Mouse (Mus musculus) macrophage (primary cell): ENCODE measurements around the gene Unkl. TPM values are rescaled to one million over a fixed set of nuclear protein-coding genes. Genes with fewer than 3 reads are reported as not detected.
A peak's percentile ranks its signal among the peaks of the same experiment; 100 is the strongest.

Source experiments
- H3K27ac ChIP-seq: fragments of 350-480 bp; formaldehyde crosslinking; 2 replicates; pipeline ENCODE4 v1.9.0; 2021
- H3K36me3 ChIP-seq: fragments of 350-480 bp; formaldehyde crosslinking; 2 replicates; pipeline ENCODE4 v1.9.0; 2021; ENCODE audit errors: inconsistent target
- H3K4me3 ChIP-seq: fragments of 350-480 bp; formaldehyde crosslinking; 2 replicates; pipeline ENCODE4 v1.9.0; 2021; ENCODE audit errors: inconsistent target
- H3K79me2 ChIP-seq: fragments of 350-480 bp; formaldehyde crosslinking; 2 replicates; pipeline ENCODE4 v1.9.0; 2021; ENCODE audit errors: inconsistent target
- WGBS: methylation state at CpG from one replicate; pipeline ENCODE4 v1.1.7; 2026; ENCODE audit warnings: inconsistent platforms; ENCODE audit not compliant: missing documents; 5-methylcytosine and 5-hydroxymethylcytosine counted together
- polyA plus RNA-seq: library from polyadenylated mRNA; stranded (reverse); fragments of 250-400 nt; gene quantifications from 3 replicates; pipeline ENCODE4 v1.2.4, GENCODE M21; 2018; ENCODE audit warnings: inconsistent platforms
- total RNA-seq, 78 experiments: library from RNA; depleted of rRNA; stranded (reverse); fragments of 250-400 nt; gene quantifications; 1 replicate in 9 of 78; 2 replicates in 24 of 78; 3 replicates in 43 of 78; 4 replicates in 2 of 78; pipeline ENCODE4 v1.2.4; 2018; ENCODE audit warnings: inconsistent platforms in 56 of 78

Gene Unkl
- total RNA-seq (2018; cell fraction: chromatin; rRNA removed): 10 to 100 TPM in 22 of 26 experiments, 1 to 10 TPM in 4; 4.4 to 46.5 (median 19.0) TPM
- total RNA-seq (2018; cell fraction: cytosol; rRNA removed): 1 to 10 TPM in 25 of 26 experiments, under 1 TPM in 1; 0.78 to 4.7 (median 2.3) TPM
- total RNA-seq (2018; cell fraction: nucleus; rRNA removed): 10 to 100 TPM in 13 of 26 experiments, 1 to 10 TPM in 13; 2.4 to 26.8 (median 10.0) TPM
- polyA plus RNA-seq: 2.4 to 4.9 TPM (median 3.0 TPM) in 3 replicates

- Histone ChIP-seq H3K79me2 (peaks cover 55% of the 10 kb centered on the region), H3K27ac (no peak within 1 kb of the TSS), H3K36me3 (0 out of 2 replicates have a peak, but pooled peaks cover 5% of the 10 kb centered on the region), H3K4me3 (peak within 1 kb of the TSS; percentile 52)
- 1% methylated on average over 82 of the region's 104 CpGs for WGBS
Observed at GRCm38 (mm10) chr17:25188150-25189031, at the start of gene Unkl. Gene Unkl, plus strand, starts transcription at chr17:25188397.

- Histone ChIP-seq H3K36me3 (peaks cover 19% of the 10 kb centered on the region), H3K79me2 (peaks cover 96% of the 10 kb centered on the region), H3K27ac (peak overlapping the region; percentile 30), H3K4me3 (no peak overlapping the region)
- WGBS: 14% methylated on average over 1 of the region's 1 CpGs
Observed at GRCm38 (mm10) chr17:25138803-25139202, 49.4 kb upstream of the Unkl start.

GRCm38 (mm10) chr17:25139960-25140359 lies 48.2 kb upstream of the Unkl start:
- peaks cover 96% of the 10 kb centered on the region for H3K79me2 ChIP-seq
- 68% methylated on average over 3 of the region's 4 CpGs for WGBS
- peak overlapping the region; percentile 7; the same call in 1 of the 2 replicates for H3K27ac ChIP-seq
- H3K36me3 ChIP-seq: peaks cover 30% of the 10 kb centered on the region
- no peak overlapping the region for H3K4me3 ChIP-seq

GRCm38 (mm10) chr17:25162161-25162560 lies 26.0 kb upstream of the Unkl start, which contains the start of gene Ccdc154:
Gene Ccdc154, plus strand, starts transcription at chr17:25162461.
- Histone ChIP-seq H3K27ac (no peak within 1 kb of the TSS), H3K79me2 (no peaks in the 10 kb centered on the region), H3K4me3 (no peak within 1 kb of the TSS), H3K36me3 (peaks cover 45% of the 10 kb centered on the region)
- WGBS: 100% methylated on average over 1 of the region's 1 CpGs

- H3K79me2 ChIP-seq: no peaks in the 10 kb centered on the region
- H3K4me3 ChIP-seq: no peak overlapping the region
- peaks cover 33% of the 10 kb centered on the region for H3K36me3 ChIP-seq
- H3K27ac ChIP-seq: no peak overlapping the region
- 82% methylated on average over 7 of the region's 7 CpGs for WGBS
Observed at GRCm38 (mm10) chr17:25163387-25163786, 24.8 kb upstream of the Unkl start.

GRCm38 (mm10) chr17:25164770-25165169 lies 23.4 kb upstream of the Unkl start:
- WGBS: 90% methylated on average over 3 of the region's 3 CpGs
- Histone ChIP-seq H3K79me2 (no peaks in the 10 kb centered on the region), H3K27ac (no peak overlapping the region), H3K36me3 (peaks cover 20% of the 10 kb centered on the region), H3K4me3 (no peak overlapping the region)

GRCm38 (mm10) chr17:25165970-25166671 lies 22.1 kb upstream of the Unkl start:
- Histone ChIP-seq H3K36me3 (peaks cover 7% of the 10 kb centered on the region; the same call in 1 of the 2 replicates), H3K27ac (no peak overlapping the region), H3K4me3 (no peak overlapping the region), H3K79me2 (no peaks in the 10 kb centered on the region)
- WGBS: 70% methylated on average over 6 of the region's 6 CpGs

GRCm38 (mm10) chr17:25169706-25170105 lies 18.5 kb upstream of the Unkl start:
- Histone ChIP-seq H3K36me3 (no peaks in the 10 kb centered on the region), H3K27ac (no peak overlapping the region), H3K4me3 (no peak overlapping the region), H3K79me2 (no peaks in the 10 kb centered on the region)
- 100% methylated on average over 2 of the region's 2 CpGs for WGBS

GRCm38 (mm10) chr17:25172558-25172957 lies 15.6 kb upstream of the Unkl start:
- no peak overlapping the region for H3K4me3 ChIP-seq
- no peaks in the 10 kb centered on the region for H3K79me2 ChIP-seq
- 100% methylated on average over 3 of the region's 3 CpGs for WGBS
- H3K27ac ChIP-seq: no peak overlapping the region
- no peaks in the 10 kb centered on the region for H3K36me3 ChIP-seq

- Histone ChIP-seq H3K36me3 (no peaks in the 10 kb centered on the region), H3K79me2 (no peaks in the 10 kb centered on the region), H3K4me3 (no peak within 1 kb of the TSS), H3K27ac (no peak within 1 kb of the TSS)
- 79% methylated on average over 9 of the region's 9 CpGs for WGBS
Observed at GRCm38 (mm10) chr17:25175411-25175810, 12.8 kb upstream of the Unkl start, which contains the start of gene Gm38655. Gene Gm38655, minus strand, starts transcription at chr17:25175471.

GRCm38 (mm10) chr17:25183232-25183631 lies 5.0 kb upstream of the Unkl start:
- peak overlapping the region; percentile 94; the same call in 1 of the 2 replicates for H3K4me3 ChIP-seq
- peaks cover 18% of the 10 kb centered on the region for H3K79me2 ChIP-seq
- no peak overlapping the region for H3K27ac ChIP-seq
- no peaks in the 10 kb centered on the region for H3K36me3 ChIP-seq

- Histone ChIP-seq H3K36me3 (no peaks in the 10 kb centered on the region), H3K4me3 (peak within 1 kb of the TSS; percentile 94), H3K27ac (peak within 1 kb of the TSS; percentile 70), H3K79me2 (peaks cover 21% of the 10 kb centered on the region)
- under 1% methylated on average over 50 of the region's 50 CpGs for WGBS
Observed at GRCm38 (mm10) chr17:25184129-25184691, 4.0 kb upstream of the Unkl start, which contains the start of gene BC003965. Gene BC003965, plus strand, starts transcription at chr17:25184554.

GRCm38 (mm10) chr17:25184961-25185360 lies 3.2 kb upstream of the Unkl start:
- Histone ChIP-seq H3K36me3 (no peaks in the 10 kb centered on the region), H3K79me2 (peaks cover 21% of the 10 kb centered on the region), H3K4me3 (peak overlapping the region; percentile 94), H3K27ac (peak overlapping the region; percentile 17; the same call in 1 of the 2 replicates)
- 10% methylated on average over 17 of the region's 17 CpGs for WGBS

- Histone ChIP-seq H3K36me3 (0 out of 2 replicates have a peak, but pooled peaks cover 5% of the 10 kb centered on the region), H3K4me3 (peak overlapping the region; percentile 30), H3K79me2 (peaks cover 49% of the 10 kb centered on the region), H3K27ac (no peak overlapping the region)
- 30% methylated on average over 11 of the region's 11 CpGs for WGBS
Observed at GRCm38 (mm10) chr17:25187784-25188149, 430 bp upstream of the Unkl start.
